Mouse (Mus musculus) hindbrain, embryonic 13.5 days (tissue): ENCODE measurements around the gene Dgcr6. TPM values are rescaled to one million over a fixed set of nuclear protein-coding genes. Genes with fewer than 3 reads are reported as not detected.
A peak's percentile ranks its signal among the peaks of the same experiment; 100 is the strongest.

ENCODE experiments used
- ATAC-seq: fragments of 200-750 bp; cut with Nextera tagmentation; 2 replicates; pipeline ENCODE4 v1.8.0; 2017; ENCODE audit warnings: moderate TSS enrichment; ENCODE audit not compliant: low FRiP score
- H3K27ac ChIP-seq: fragments of 300-500 bp; sonication (generic); 2 replicates; pipeline ENCODE4 v1.5.1; 2015; ENCODE audit warnings: inconsistent platforms, mild to moderate bottlenecking, moderate library complexity
- H3K27me3 ChIP-seq: fragments of 300-500 bp; sonication (generic); 2 replicates; pipeline ENCODE4 v1.6.1; 2015; ENCODE audit warnings: mild to moderate bottlenecking, inconsistent platforms
- H3K36me3 ChIP-seq: fragments of 300-500 bp; sonication (generic); 2 replicates; pipeline ENCODE4 v1.6.1; 2015; ENCODE audit warnings: mild to moderate bottlenecking, inconsistent platforms
- H3K4me1 ChIP-seq: fragments of 300-500 bp; sonication (generic); replicated peaks from 2 replicates; pipeline ENCODE4 v1.6.1; 2015; ENCODE audit warnings: inconsistent platforms
- H3K4me2 ChIP-seq: fragments of 300-500 bp; sonication (generic); 2 replicates; pipeline ENCODE4 v1.6.1; 2015; ENCODE audit warnings: inconsistent platforms, mild to moderate bottlenecking, moderate library complexity
- H3K4me3 ChIP-seq: fragments of 300-500 bp; sonication (generic); 2 replicates; pipeline ENCODE4 v1.5.1; 2015; ENCODE audit warnings: mild to moderate bottlenecking, inconsistent platforms
- H3K9ac ChIP-seq: fragments of 300-500 bp; sonication (generic); 2 replicates; pipeline ENCODE4 v1.6.1; 2015; ENCODE audit warnings: mild to moderate bottlenecking, inconsistent platforms
- H3K9me3 ChIP-seq: fragments of 300-500 bp; sonication (generic); 2 replicates; pipeline ENCODE4 v1.6.1; 2016; ENCODE audit warnings: inconsistent platforms
- WGBS: fragments of 180-500 bp; shearing (Covaris S2); methylation state at CpG from one replicate; pipeline ENCODE4 v1.1.7; 2015; 5-methylcytosine and 5-hydroxymethylcytosine counted together
- polyA plus RNA-seq: library from polyadenylated mRNA; unstranded; fragments of >200 nt; fragmentation: Nextera tagmentation; extraction: Ambion mirVana; gene quantifications from 2 replicates; pipeline ENCODE4 v1.2.1, GENCODE M21; 2015

The Dgcr6 gene
- polyA plus RNA-seq, 1 experiment from 2014 or later = 179 TPM

GRCm38 (mm10) chr16:18102816-18103215, 50.2 kb downstream of the Dgcr6 start:
- ATAC-seq = no peak
- Histone ChIP-seq H3K4me2 (no peak overlapping the region), H3K27me3 (no peaks in the 10 kb centered on the region), H3K4me1 (0 out of 2 replicates have a peak, but pooled peaks cover 2% of the 10 kb centered on the region), H3K36me3 (no peaks in the 10 kb centered on the region), H3K27ac (no peak overlapping the region), H3K9ac (no peak overlapping the region), H3K4me3 (no peak overlapping the region), H3K9me3 (no peaks in the 10 kb centered on the region)
- WGBS = 89% methylated on average over 4 of the region's 4 CpGs

- H3K4me2 ChIP-seq = no peak overlapping the region
- no peak for ATAC-seq
- no peak overlapping the region for H3K4me3 ChIP-seq
- no peaks in the 10 kb centered on the region for H3K9me3 ChIP-seq
- 0 out of 2 replicates have a peak, but pooled peaks cover 2% of the 10 kb centered on the region for H3K4me1 ChIP-seq
- no peaks in the 10 kb centered on the region for H3K27me3 ChIP-seq
- no peaks in the 10 kb centered on the region for H3K36me3 ChIP-seq
- no peak overlapping the region for H3K9ac ChIP-seq
- H3K27ac ChIP-seq = no peak overlapping the region
- WGBS = 65% methylated on average over 1 of the region's 1 CpGs
These were observed 50.7 kb downstream of the Dgcr6 start for GRCm38 (mm10) chr16:18103366-18103765.

- Histone ChIP-seq H3K27me3 (no peaks in the 10 kb centered on the region), H3K4me1 (0 out of 2 replicates have a peak, but pooled peaks cover 2% of the 10 kb centered on the region), H3K4me3 (no peak overlapping the region), H3K27ac (no peak overlapping the region), H3K4me2 (no peak overlapping the region), H3K9me3 (no peaks in the 10 kb centered on the region), H3K36me3 (no peaks in the 10 kb centered on the region), H3K9ac (no peak overlapping the region)
- 42% methylated on average over 6 of the region's 6 CpGs for WGBS
- no peak for ATAC-seq
These were observed 51.1 kb downstream of the Dgcr6 start for GRCm38 (mm10) chr16:18103808-18104207.

- peak; percentile 77 for ATAC-seq
- no peak overlapping the region for H3K4me3 ChIP-seq
- no peaks in the 10 kb centered on the region for H3K27me3 ChIP-seq
- no peak overlapping the region for H3K4me2 ChIP-seq
- whole genome bisulfite sequencing = 61% methylated on average over 5 of the region's 5 CpGs
- no peak overlapping the region for H3K27ac ChIP-seq
- H3K36me3 ChIP-seq = no peaks in the 10 kb centered on the region
- H3K9ac ChIP-seq = no peak overlapping the region
- H3K4me1 ChIP-seq = 0 out of 2 replicates have a peak, but pooled peaks cover 2% of the 10 kb centered on the region
- H3K9me3 ChIP-seq = no peaks in the 10 kb centered on the region
These were observed 55.7 kb downstream of the Dgcr6 start for GRCm38 (mm10) chr16:18108221-18108966.

GRCm38 (mm10) chr16:18111042-18111441, 58.4 kb downstream of the Dgcr6 start:
- H3K36me3 ChIP-seq = no peaks in the 10 kb centered on the region
- no peak overlapping the region for H3K27ac ChIP-seq
- no peak overlapping the region for H3K9ac ChIP-seq
- 91% methylated on average over 7 of the region's 7 CpGs for WGBS
- no peak overlapping the region for H3K4me2 ChIP-seq
- no peaks in the 10 kb centered on the region for H3K4me1 ChIP-seq
- no peak overlapping the region for H3K4me3 ChIP-seq
- H3K9me3 ChIP-seq = no peaks in the 10 kb centered on the region
- H3K27me3 ChIP-seq = 0 out of 2 replicates have a peak, but pooled peaks cover 3% of the 10 kb centered on the region
- no peak for ATAC-seq

- Histone ChIP-seq H3K9ac (no peak overlapping the region), H3K27ac (no peak overlapping the region), H3K4me1 (peaks cover 7% of the 10 kb centered on the region; the same call in 1 of the 2 replicates), H3K9me3 (no peaks in the 10 kb centered on the region), H3K27me3 (0 out of 2 replicates have a peak, but pooled peaks cover 4% of the 10 kb centered on the region), H3K4me2 (no peak overlapping the region), H3K36me3 (no peaks in the 10 kb centered on the region), H3K4me3 (no peak overlapping the region)
- no peak for ATAC-seq
- 73% methylated on average over 4 of the region's 4 CpGs for WGBS
These were observed 63.8 kb downstream of the Dgcr6 start for GRCm38 (mm10) chr16:18116467-18116866.

GRCm38 (mm10) chr16:18118285-18118684, 65.6 kb downstream of the Dgcr6 start:
- H3K4me1 ChIP-seq = peaks cover 7% of the 10 kb centered on the region; the same call in 1 of the 2 replicates
- no peak overlapping the region for H3K4me2 ChIP-seq
- no peaks in the 10 kb centered on the region for H3K36me3 ChIP-seq
- H3K9me3 ChIP-seq = no peaks in the 10 kb centered on the region
- 0 out of 2 replicates have a peak, but pooled peaks cover 6% of the 10 kb centered on the region for H3K27me3 ChIP-seq
- 83% methylated on average over 3 of the region's 3 CpGs for WGBS
- no peak overlapping the region for H3K4me3 ChIP-seq
- H3K9ac ChIP-seq = no peak overlapping the region
- ATAC-seq = no peak
- no peak overlapping the region for H3K27ac ChIP-seq

- peak overlapping the region; percentile 61; the same call in 1 of the 2 replicates for H3K27ac ChIP-seq
These were observed 66.5 kb downstream of the Dgcr6 start for GRCm38 (mm10) chr16:18119031-18119730.

More at GRCm38 (mm10) chr16:18119031-18119730, 66.5 kb downstream of the Dgcr6 start:
- no peak overlapping the region for H3K4me3 ChIP-seq
- 0 out of 2 replicates have a peak, but pooled peaks cover 6% of the 10 kb centered on the region for H3K27me3 ChIP-seq
- H3K9me3 ChIP-seq = no peaks in the 10 kb centered on the region
- H3K36me3 ChIP-seq = no peaks in the 10 kb centered on the region
- H3K9ac ChIP-seq = peak overlapping the region; percentile 49; the same call in 1 of the 2 replicates
- peaks cover 7% of the 10 kb centered on the region; the same call in 1 of the 2 replicates for H3K4me1 ChIP-seq
- no peak overlapping the region for H3K4me2 ChIP-seq
- peak; percentile 75 for ATAC-seq
- 16% methylated on average over 8 of the region's 8 CpGs for WGBS

Other genes with a start within 250 kb of the Dgcr6 start
- 2.1 and 2.2 TPM in 2 replicates for gene B830017H08Rik, start 219.7 kb upstream of the Dgcr6 start, polyA plus RNA-seq
- gene Car15, start 214.5 kb upstream of the Dgcr6 start, polyA plus RNA-seq = 4.5 and 4.8 TPM in 2 replicates
- 0.63 and 0.65 TPM in 2 replicates for gene Gm20518, start 161.2 kb upstream of the Dgcr6 start, polyA plus RNA-seq
- gene Tssk1, start 158.6 kb upstream of the Dgcr6 start, polyA plus RNA-seq = 0.05 and 0.10 TPM in 2 replicates
- 94.0 and 101 TPM in 2 replicates for gene Dgcr2, start 154.3 kb upstream of the Dgcr6 start, polyA plus RNA-seq
- not detected in 2 replicates for gene Tssk2, start 154.2 kb upstream of the Dgcr6 start, polyA plus RNA-seq
- gene Ess2, start 141.5 kb upstream of the Dgcr6 start, polyA plus RNA-seq = 47.8 and 53.9 TPM in 2 replicates
- 0.94 and 1.1 TPM in 2 replicates for gene Gsc2, start 137.8 kb upstream of the Dgcr6 start, polyA plus RNA-seq
- 172 and 173 TPM in 2 replicates for gene Slc25a1, start 124.6 kb upstream of the Dgcr6 start, polyA plus RNA-seq
- not detected in 2 replicates for gene Vpreb2, start 72.4 kb upstream of the Dgcr6 start, polyA plus RNA-seq
- gene Prodh, start 37.3 kb downstream of the Dgcr6 start, polyA plus RNA-seq = 4.8 TPM in 2 replicates
- 14.0 TPM in 2 replicates for gene Rtn4r, start 74.8 kb downstream of the Dgcr6 start, polyA plus RNA-seq
- not detected in 2 replicates for gene Ccdc188, start 165.0 kb downstream of the Dgcr6 start, polyA plus RNA-seq
- 11.9 and 12.2 TPM in 2 replicates for gene Zdhhc8, start 182.3 kb downstream of the Dgcr6 start, polyA plus RNA-seq
- gene Trmt2a, start 195.8 kb downstream of the Dgcr6 start, polyA plus RNA-seq = 95.8 and 98.7 TPM in 2 replicates
- 444 and 462 TPM in 2 replicates for gene Ranbp1, start 195.9 kb downstream of the Dgcr6 start, polyA plus RNA-seq
- 3.3 TPM in 1 of 2 replicates, not detected in the other for gene Gm49776, start 205.5 kb downstream of the Dgcr6 start, polyA plus RNA-seq
- gene Dgcr8, start 236.4 kb downstream of the Dgcr6 start, polyA plus RNA-seq = 34.8 and 37.4 TPM in 2 replicates